Mouse (Mus musculus) liver, embryonic 14.5 days (tissue): ENCODE measurements around the gene Socs7.

Experiments used
- CTCF ChIP-seq: IDR thresholded peaks from 2 replicates; pipeline ENCODE4 v1.5.1; 2016; ENCODE audit warnings: antibody characterized with exemption, low read depth, control low read depth
- EP300 ChIP-seq: IDR thresholded peaks from 2 replicates; pipeline ENCODE4 v1.6.1; 2016; ENCODE audit warnings: antibody characterized with exemption, low read depth

- TF ChIP-seq CTCF = no peak
- TF ChIP-seq EP300 = peak; percentile 74
Observed at GRCm38 (mm10) chr11:97442891-97443675, 80.7 kb downstream of the Socs7 start.
